Mouse (Mus musculus) hindbrain, embryonic 16.5 days (tissue): ENCODE results near the gene Ufsp2. TPM values are rescaled to one million over a fixed set of nuclear protein-coding genes. Genes with fewer than 3 reads are reported as not detected.

Source experiments
- polyA plus RNA-seq: library from polyadenylated mRNA; unstranded; fragments of >200 nt; fragmentation: Nextera tagmentation; extraction: Ambion mirVana; gene quantifications from 2 replicates; pipeline ENCODE4 v1.2.1, GENCODE M21; 2015

Ufsp2 gene
- polyA plus RNA-seq, 1 experiment from 2014 or later = 63.1 TPM

Other genes with a start within 250 kb of the Ufsp2 start
- 19.7 and 27.2 TPM in 2 replicates for gene Pdlim3, start 90.1 kb upstream of the Ufsp2 start, polyA plus RNA-seq
- gene Ccdc110, start 40.9 kb upstream of the Ufsp2 start, polyA plus RNA-seq = 0.19 and 0.20 TPM in 2 replicates
- gene 1700029J07Rik, start 276 bp upstream of the Ufsp2 start, polyA plus RNA-seq = 6.3 and 8.1 TPM in 2 replicates
- 0.54 and 0.84 TPM in 2 replicates for gene Lrp2bp, start 23.8 kb downstream of the Ufsp2 start, polyA plus RNA-seq
- 37.3 and 44.0 TPM in 2 replicates for gene Ankrd37, start 30.2 kb downstream of the Ufsp2 start, polyA plus RNA-seq
- 21.0 and 23.7 TPM in 2 replicates for gene Cfap97, start 176.2 kb downstream of the Ufsp2 start, polyA plus RNA-seq
- 9.8 and 10.9 TPM in 2 replicates for gene Snx25, start 176.6 kb downstream of the Ufsp2 start, polyA plus RNA-seq
- gene Slc25a4, start 235.8 kb downstream of the Ufsp2 start, polyA plus RNA-seq = 1,030 and 1,170 TPM in 2 replicates